29 mouse cellular contexts compared by ENCODE assay signal in genomic region chr6:50385451-50386013, GRCm38 (mm10).
DNase-seq lines count a peak whose midpoint lies in the region; ATAC-seq and TF ChIP-seq lines count a peak whose summit lies in the region.
"Had no signal": no experiment of that assay in that cellular context is flagged by ENCODE, and none has a peak within 500 bp of the region (broad histone marks: within the 10 kb centered on the region; RNA-seq: fewer than 3 reads in every experiment).

No protein-coding gene starts in this region.

- WGBS in kidney, embryonic 14.5 days: 43% methylated on average over 8 of the region's 8 CpGs

- H3K9ac ChIP-seq in kidney, embryonic 14.5 days (ENCODE audit: low read depth, low read length): no peak overlapping the region
- H3K9ac ChIP-seq: embryonic facial prominence, embryonic 12.5 days; heart, embryonic 13.5 days; hindbrain, embryonic 14.5 days; limb, embryonic 12.5 days; liver, embryonic 15.5 days; lung, embryonic 14.5 days; midbrain, embryonic 13.5 days; neural tube, embryonic 15.5 days had no signal

- peak overlapping the region; percentile 73 for H3K27ac ChIP-seq in kidney, embryonic 14.5 days (ENCODE audit: low read depth, low read length)
- peak overlapping the region; percentile 57 for H3K27ac ChIP-seq in bone marrow macrophage, adult 2 months (ENCODE audit: insufficient read depth, low read depth, low read length)
- H3K27ac ChIP-seq: embryonic facial prominence, embryonic 12.5 days; gastrocnemius, adult 2 months; heart, adult 2 months; heart, embryonic 13.5 days; hindbrain, embryonic 14.5 days; limb, embryonic 12.5 days; liver, embryonic 15.5 days; midbrain, embryonic 13.5 days; neural tube, embryonic 15.5 days; stomach, postnatal 0 days had no signal

- no peak for TF ChIP-seq CTCF in bone marrow macrophage, adult 2 months (IDR thresholded peaks at IDR 0.05; ENCODE audit: low read depth, low read length)

- H3K9me3 ChIP-seq in kidney, embryonic 14.5 days (ENCODE audit: control insufficient read depth, low read length): no peaks in the 10 kb centered on the region
- H3K9me3 ChIP-seq: embryonic facial prominence, embryonic 12.5 days; heart, embryonic 13.5 days; limb, embryonic 12.5 days; liver, embryonic 15.5 days; midbrain, embryonic 13.5 days; neural tube, embryonic 15.5 days had no signal

- H3K27me3 ChIP-seq in kidney, embryonic 14.5 days (ENCODE audit: control insufficient read depth, insufficient read depth, low read length): no peaks in the 10 kb centered on the region
- H3K27me3 ChIP-seq: embryonic facial prominence, embryonic 12.5 days; heart, embryonic 13.5 days; limb, embryonic 12.5 days; liver, embryonic 15.5 days; midbrain, embryonic 13.5 days; neural tube, embryonic 15.5 days had no signal

- no peaks in the 10 kb centered on the region for H3K36me3 ChIP-seq in kidney, embryonic 14.5 days (ENCODE audit: control insufficient read depth, insufficient read depth, low read length)
- H3K36me3 ChIP-seq: embryonic facial prominence, embryonic 12.5 days; heart, embryonic 13.5 days; limb, embryonic 12.5 days; liver, embryonic 15.5 days; midbrain, embryonic 13.5 days; neural tube, embryonic 15.5 days had no signal

- TF ChIP-seq POLR2A in bone marrow macrophage, adult 2 months (IDR thresholded peaks at IDR 0.05; ENCODE audit: borderline replicate concordance, low read depth, low read length): no peak

- DNase-seq in kidney, postnatal 36 days: no peak
- DNase-seq in natural killer cell, adult 2 months (ENCODE audit: low spot score in 2 of 2): no peak
- DNase-seq: adrenal gland, postnatal 25 days; cerebellum, adult 8-10 months; cerebellum, postnatal 25 days; embryo, embryonic 11 days; gastrocnemius, adult 2 months; gastrocnemius, postnatal 36 days; heart, adult 2 months; heart, postnatal 10 days; lung, embryonic 14.5 days; right cerebral cortex, postnatal 4 days; thymus, adult 18-20 months; thymus, postnatal 25 days had no signal

- no peak overlapping the region for H3K4me2 ChIP-seq in kidney, embryonic 14.5 days (replicated peaks; ENCODE audit: low read depth, low read length)
- H3K4me2 ChIP-seq: embryonic facial prominence, embryonic 12.5 days; heart, embryonic 13.5 days; hindbrain, embryonic 14.5 days; limb, embryonic 12.5 days; liver, embryonic 15.5 days; lung, embryonic 14.5 days; midbrain, embryonic 13.5 days; neural tube, embryonic 15.5 days had no signal

- 0 out of 2 replicates have a peak, but pooled peaks cover 6% of the 10 kb centered on the region for H3K4me1 ChIP-seq in kidney, embryonic 14.5 days (ENCODE audit: control insufficient read depth, insufficient read depth, low read length)
- peaks cover 50% of the 10 kb centered on the region for H3K4me1 ChIP-seq in bone marrow macrophage, adult 2 months (ENCODE audit: control insufficient read depth, insufficient read depth, low read length)
- H3K4me1 ChIP-seq: midbrain, embryonic 13.5 days had no signal

- no peak overlapping the region for H3K4me3 ChIP-seq in kidney, embryonic 14.5 days (ENCODE audit: low read length)
- H3K4me3 ChIP-seq in bone marrow macrophage, adult 2 months (ENCODE audit: insufficient read depth, low read length): no peak overlapping the region
- H3K4me3 ChIP-seq: embryonic facial prominence, embryonic 12.5 days; gastrocnemius, adult 2 months; heart, adult 2 months; heart, embryonic 13.5 days; limb, embryonic 12.5 days; liver, embryonic 15.5 days; midbrain, embryonic 13.5 days; neural tube, embryonic 15.5 days had no signal

- ATAC-seq in kidney, embryonic 14.5 days (ENCODE audit: low FRiP score, low TSS enrichment): peak; percentile 77
- ATAC-seq in common myeloid progenitor, adult 5-6 weeks (replicated peaks; ENCODE audit: low read depth, poor library complexity, severe bottlenecking): peak; percentile 18; the same call in 1 of the 2 replicates
- peak; percentile 70 for ATAC-seq in megakaryocyte, adult 5-6 weeks (ENCODE audit: poor library complexity, severe bottlenecking)
- ATAC-seq in inflammation-experienced regulatory T-cells, adult 6 months: no peak
- ATAC-seq: CD4-positive, CD25-positive, alpha-beta regulatory T cell, adult 4 months; forebrain, embryonic 14.5 days; midbrain, embryonic 13.5 days had no signal
